Mouse (Mus musculus) midbrain, embryonic 13.5 days (tissue): ENCODE results near the gene Fbxl22. TPM values are rescaled to one million over a fixed set of nuclear protein-coding genes. Genes with fewer than 3 reads are reported as not detected.

ENCODE experiments used
- ATAC-seq: fragments of 200-750 bp; cut with Nextera tagmentation; 2 replicates; pipeline ENCODE4 v1.8.0; 2017; ENCODE audit warnings: mild to moderate bottlenecking, moderate TSS enrichment, moderate library complexity
- H3K27ac ChIP-seq: fragments of 300-500 bp; sonication (generic); 2 replicates; pipeline ENCODE4 v1.5.1; 2015; ENCODE audit warnings: inconsistent platforms, mild to moderate bottlenecking, moderate library complexity
- H3K27me3 ChIP-seq: fragments of 300-500 bp; sonication (generic); 2 replicates; pipeline ENCODE4 v1.6.1; 2015; ENCODE audit warnings: mild to moderate bottlenecking, inconsistent platforms
- H3K36me3 ChIP-seq: fragments of 300-500 bp; sonication (generic); 2 replicates; pipeline ENCODE4 v1.6.1; 2015; ENCODE audit warnings: mild to moderate bottlenecking, inconsistent platforms
- H3K4me1 ChIP-seq: fragments of 300-500 bp; sonication (generic); replicated peaks from 2 replicates; pipeline ENCODE4 v1.6.1; 2015; ENCODE audit warnings: inconsistent platforms
- H3K4me2 ChIP-seq: fragments of 300-500 bp; sonication (generic); replicated peaks from 2 replicates; pipeline ENCODE4 v1.6.1; 2015; ENCODE audit warnings: moderate library complexity, mild to moderate bottlenecking, inconsistent platforms
- H3K4me3 ChIP-seq: fragments of 300-500 bp; sonication (generic); replicated peaks from 2 replicates; pipeline ENCODE4 v1.5.1; 2015; ENCODE audit warnings: mild to moderate bottlenecking, inconsistent platforms
- H3K9ac ChIP-seq: fragments of 300-500 bp; sonication (generic); replicated peaks from 2 replicates; pipeline ENCODE4 v1.6.1; 2015; ENCODE audit warnings: mild to moderate bottlenecking, inconsistent platforms
- H3K9me3 ChIP-seq: fragments of 300-500 bp; sonication (generic); 2 replicates; pipeline ENCODE4 v1.6.1; 2016; ENCODE audit warnings: mild to moderate bottlenecking, inconsistent platforms
- WGBS: fragments of 180-500 bp; shearing (Covaris S2); methylation state at CpG from one replicate; pipeline ENCODE4 v1.1.7; 2015; 5-methylcytosine and 5-hydroxymethylcytosine counted together
- polyA plus RNA-seq: library from polyadenylated mRNA; unstranded; fragments of >200 nt; fragmentation: Nextera tagmentation; extraction: Ambion mirVana; gene quantifications from 2 replicates; pipeline ENCODE4 v1.2.1, GENCODE M21; 2015

Fbxl22 gene
- 1.7 and 2.2 TPM in 2 replicates for polyA plus RNA-seq

- no peak for ATAC-seq
- no peaks in the 10 kb centered on the region for H3K27me3 ChIP-seq
- no peak within 1 kb of the TSS for H3K9ac ChIP-seq
- H3K27ac ChIP-seq, result peak within 1 kb of the TSS; percentile 96; the same call in 1 of the 2 replicates
- WGBS, result 72% methylated on average over 17 of the region's 17 CpGs
- H3K36me3 ChIP-seq, result peaks cover 59% of the 10 kb centered on the region
- H3K4me1 ChIP-seq, result peaks cover 31% of the 10 kb centered on the region
- H3K9me3 ChIP-seq, result no peaks in the 10 kb centered on the region
- H3K4me3 ChIP-seq, result no peak within 1 kb of the TSS
- no peak within 1 kb of the TSS for H3K4me2 ChIP-seq
Observed at GRCm38 (mm10) chr9:66514256-66514770, at the start of gene Fbxl22. Gene Fbxl22 (minus strand): TSS chr9:66514593.

- no peak overlapping the region for H3K9ac ChIP-seq
- 88% methylated on average over 1 of the region's 1 CpGs for WGBS
Observed at GRCm38 (mm10) chr9:66562215-66562614, 47.8 kb upstream of the Fbxl22 start.

GRCm38 (mm10) chr9:66561496-66561895 lies 47.1 kb upstream of the Fbxl22 start:
- Histone ChIP-seq H3K36me3 (no peaks in the 10 kb centered on the region), H3K4me3 (no peak overlapping the region), H3K9me3 (no peaks in the 10 kb centered on the region), H3K4me2 (no peak overlapping the region), H3K4me1 (peaks cover 3% of the 10 kb centered on the region), H3K9ac (no peak overlapping the region), H3K27ac (no peak overlapping the region), H3K27me3 (no peaks in the 10 kb centered on the region)
- no peak for ATAC-seq
- WGBS, result 99% methylated on average over 2 of the region's 2 CpGs

More at GRCm38 (mm10) chr9:66562215-66562614, 47.8 kb upstream of the Fbxl22 start:
- no peaks in the 10 kb centered on the region for H3K27me3 ChIP-seq
- no peaks in the 10 kb centered on the region for H3K36me3 ChIP-seq
- no peak overlapping the region for H3K4me2 ChIP-seq
- peaks cover 3% of the 10 kb centered on the region for H3K4me1 ChIP-seq
- H3K4me3 ChIP-seq, result no peak overlapping the region
- ATAC-seq, result no peak
- H3K27ac ChIP-seq, result no peak overlapping the region
- H3K9me3 ChIP-seq, result no peaks in the 10 kb centered on the region

GRCm38 (mm10) chr9:66560728-66561127 lies 46.3 kb upstream of the Fbxl22 start:
- Histone ChIP-seq H3K4me2 (no peak overlapping the region), H3K27me3 (no peaks in the 10 kb centered on the region), H3K9ac (no peak overlapping the region), H3K4me3 (no peak overlapping the region), H3K4me1 (peaks cover 3% of the 10 kb centered on the region), H3K9me3 (no peaks in the 10 kb centered on the region), H3K27ac (peak overlapping the region; percentile 54), H3K36me3 (no peaks in the 10 kb centered on the region)
- WGBS, result 79% methylated on average over 1 of the region's 1 CpGs
- ATAC-seq, result no peak

DNA sequence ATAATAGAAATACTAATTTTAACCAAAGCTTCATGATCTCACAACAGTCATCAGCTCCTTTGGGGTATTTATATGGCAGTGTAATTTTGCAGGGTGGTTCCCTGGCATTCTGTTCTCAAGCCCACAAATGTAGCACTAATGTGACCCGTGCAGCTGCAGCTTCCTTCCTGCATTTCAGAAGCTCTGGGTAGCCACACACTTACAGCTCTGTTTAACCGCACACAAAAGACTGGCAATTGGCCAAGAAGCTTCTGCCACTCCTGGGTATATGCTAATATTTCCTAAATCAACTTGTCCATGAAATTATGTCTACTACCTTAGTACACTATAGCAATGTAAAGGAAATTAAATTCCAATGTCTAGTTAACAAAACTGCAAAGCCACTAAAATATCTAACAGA lies 45.9 kb upstream of the Fbxl22 start:
- 0 out of 2 replicates have a peak, but pooled peaks cover under 1% of the 10 kb centered on the region for H3K36me3 ChIP-seq
- no peak overlapping the region for H3K4me3 ChIP-seq
- 23% methylated on average over 2 of the region's 2 CpGs for WGBS
- H3K4me1 ChIP-seq, result peaks cover 3% of the 10 kb centered on the region
- no peak overlapping the region for H3K9ac ChIP-seq
- H3K9me3 ChIP-seq, result no peaks in the 10 kb centered on the region
- no peak overlapping the region for H3K4me2 ChIP-seq
- peak overlapping the region; percentile 69 for H3K27ac ChIP-seq
- ATAC-seq, result peak; percentile 69; the same call in 1 of the 2 replicates
- H3K27me3 ChIP-seq, result no peaks in the 10 kb centered on the region

DNA sequence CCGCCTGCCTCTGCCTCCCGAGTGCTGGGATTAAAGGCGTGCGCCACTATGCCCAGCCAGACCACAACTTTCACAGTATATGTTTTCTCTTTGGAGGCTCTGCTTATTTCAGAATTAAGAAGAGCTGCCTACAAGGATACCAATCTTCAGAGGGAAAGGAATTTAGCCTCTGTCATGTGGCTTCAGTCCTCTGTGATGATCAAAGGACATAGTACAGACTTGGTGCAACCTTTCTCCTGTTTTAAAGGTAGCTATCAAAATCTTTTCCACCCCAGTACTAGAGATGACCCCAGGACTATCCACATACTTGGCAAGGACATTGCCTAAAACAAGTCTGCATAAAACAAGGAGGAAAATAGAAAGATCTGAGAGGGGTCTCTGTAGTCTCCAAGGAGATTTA lies 44.6 kb upstream of the Fbxl22 start:
- no peak overlapping the region for H3K27ac ChIP-seq
- 98% methylated on average over 4 of the region's 4 CpGs for WGBS

DNA sequence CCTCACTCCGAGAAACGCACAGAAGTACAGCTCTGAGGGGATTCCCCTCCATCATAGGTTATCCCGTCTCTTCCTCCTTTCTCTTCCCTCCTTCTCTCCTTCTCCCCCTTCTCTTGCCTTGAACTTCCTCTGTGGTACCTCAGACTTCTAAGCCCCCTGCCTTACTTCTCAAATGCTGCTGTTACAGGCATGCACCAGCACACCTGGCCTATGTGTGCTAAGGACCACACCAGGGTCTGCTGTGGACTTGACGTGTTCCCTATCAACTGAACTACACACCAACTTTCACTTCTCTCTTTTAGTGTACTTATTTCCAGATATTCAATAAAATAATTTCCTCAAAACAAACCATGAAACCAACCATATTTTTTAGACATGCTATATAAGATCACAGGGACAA lies 28.4 kb upstream of the Fbxl22 start:
- ATAC-seq, result no peak
- H3K4me1 ChIP-seq, result no peaks in the 10 kb centered on the region
- H3K9ac ChIP-seq, result no peak overlapping the region
- no peak overlapping the region for H3K27ac ChIP-seq
- peaks cover 65% of the 10 kb centered on the region for H3K36me3 ChIP-seq
- no peak overlapping the region for H3K4me2 ChIP-seq
- no peaks in the 10 kb centered on the region for H3K9me3 ChIP-seq
- no peaks in the 10 kb centered on the region for H3K27me3 ChIP-seq
- no peak overlapping the region for H3K4me3 ChIP-seq
- 89% methylated on average over 4 of the region's 4 CpGs for WGBS

More for the DNA sequence above, 44.6 kb upstream of the Fbxl22 start:
- Histone ChIP-seq H3K4me1 (peaks cover 3% of the 10 kb centered on the region), H3K36me3 (peaks cover 11% of the 10 kb centered on the region), H3K9ac (no peak overlapping the region), H3K4me3 (no peak overlapping the region), H3K27me3 (no peaks in the 10 kb centered on the region), H3K4me2 (no peak overlapping the region), H3K9me3 (no peaks in the 10 kb centered on the region)
- ATAC-seq, result no peak

- Histone ChIP-seq H3K27ac (no peak overlapping the region), H3K4me1 (peaks cover 6% of the 10 kb centered on the region; the same call in 1 of the 2 replicates), H3K4me2 (no peak overlapping the region), H3K9ac (no peak overlapping the region), H3K9me3 (no peaks in the 10 kb centered on the region), H3K27me3 (no peaks in the 10 kb centered on the region), H3K36me3 (peaks cover 89% of the 10 kb centered on the region), H3K4me3 (no peak overlapping the region)
- ATAC-seq, result no peak
- 93% methylated on average over 3 of the region's 3 CpGs for WGBS
Observed at GRCm38 (mm10) chr9:66521595-66521994, 7.2 kb upstream of the Fbxl22 start.

- 97% methylated on average over 4 of the region's 4 CpGs for WGBS
- ATAC-seq, result no peak
- H3K36me3 ChIP-seq, result peaks cover 87% of the 10 kb centered on the region
- H3K4me1 ChIP-seq, result peaks cover 6% of the 10 kb centered on the region; the same call in 1 of the 2 replicates
- no peak overlapping the region for H3K27ac ChIP-seq
- H3K4me2 ChIP-seq, result no peak overlapping the region
- no peak overlapping the region for H3K4me3 ChIP-seq
- no peaks in the 10 kb centered on the region for H3K27me3 ChIP-seq
- no peaks in the 10 kb centered on the region for H3K9me3 ChIP-seq
- no peak overlapping the region for H3K9ac ChIP-seq
Observed at GRCm38 (mm10) chr9:66520299-66520698, 5.9 kb upstream of the Fbxl22 start.

DNA sequence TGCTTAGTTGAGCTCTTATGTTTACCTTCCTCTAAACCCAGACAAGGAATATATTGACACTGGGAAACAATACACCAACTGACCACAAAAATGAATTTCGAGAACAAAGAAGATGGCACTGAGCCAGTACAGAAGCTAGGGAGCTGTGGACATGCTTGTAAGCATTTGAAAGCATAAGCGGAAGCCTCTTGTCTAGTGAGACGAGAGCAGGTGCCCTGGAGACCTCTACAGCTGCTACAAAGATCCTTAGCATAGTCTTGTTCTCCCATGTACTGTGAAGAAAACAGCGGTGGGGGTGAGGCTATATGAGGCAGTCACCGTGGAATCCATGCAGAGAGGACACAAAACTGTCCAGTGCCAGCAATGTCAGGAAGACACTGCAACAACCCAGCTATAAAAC lies 4.5 kb upstream of the Fbxl22 start:
- Histone ChIP-seq H3K4me2 (no peak overlapping the region), H3K9ac (no peak overlapping the region), H3K36me3 (peaks cover 90% of the 10 kb centered on the region), H3K4me3 (no peak overlapping the region), H3K27me3 (no peaks in the 10 kb centered on the region), H3K9me3 (no peaks in the 10 kb centered on the region), H3K27ac (peak overlapping the region; percentile 22), H3K4me1 (peaks cover 9% of the 10 kb centered on the region; the same call in 1 of the 2 replicates)
- 43% methylated on average over 5 of the region's 5 CpGs for WGBS
- ATAC-seq, result peak; percentile 60; the same call in 1 of the 2 replicates

DNA sequence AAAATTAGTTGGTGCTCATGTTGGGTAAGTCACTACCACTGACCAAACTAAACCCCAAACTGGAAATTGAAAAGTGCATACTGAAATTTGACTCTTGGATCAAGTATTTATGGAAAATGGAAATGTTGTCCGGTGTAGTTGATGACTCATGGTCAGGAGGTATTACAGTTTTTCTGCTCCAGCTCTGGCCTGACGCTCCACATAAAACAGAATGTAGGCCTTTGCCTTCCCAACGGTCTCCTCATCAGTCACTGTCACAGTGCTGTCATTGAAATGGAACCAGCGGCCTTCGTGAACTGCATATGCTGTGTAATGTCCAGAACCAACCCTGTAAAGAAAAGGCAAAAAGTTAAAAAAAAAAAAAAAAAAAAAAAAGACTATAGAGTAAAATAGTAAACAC lies 3.9 kb upstream of the Fbxl22 start:
- ATAC-seq, result no peak
- Histone ChIP-seq H3K9ac (no peak overlapping the region), H3K4me2 (no peak overlapping the region), H3K36me3 (peaks cover 87% of the 10 kb centered on the region), H3K27me3 (no peaks in the 10 kb centered on the region), H3K9me3 (no peaks in the 10 kb centered on the region), H3K4me3 (no peak overlapping the region), H3K27ac (peak overlapping the region; percentile 22; the same call in 1 of the 2 replicates), H3K4me1 (peaks cover 10% of the 10 kb centered on the region; the same call in 1 of the 2 replicates)
- 93% methylated on average over 5 of the region's 5 CpGs for WGBS

DNA sequence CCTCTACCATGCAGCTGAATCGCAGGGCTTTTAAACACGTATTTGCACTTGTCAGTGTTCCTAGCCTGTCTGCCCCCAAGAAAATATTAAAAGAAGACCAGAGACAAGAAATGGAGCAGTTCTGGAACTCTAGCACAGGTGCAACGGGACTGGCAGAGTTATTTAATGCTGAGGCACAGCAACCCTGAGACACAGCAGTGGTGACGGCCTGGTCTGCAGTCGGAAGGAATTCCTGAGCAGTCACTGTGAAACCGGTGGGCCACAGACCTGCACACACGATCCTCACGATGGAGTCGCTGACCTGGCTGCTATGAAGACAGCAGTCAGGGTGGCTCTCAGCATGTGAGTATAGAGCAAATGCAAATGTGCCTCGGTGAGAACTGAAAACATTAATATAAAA lies 3.4 kb upstream of the Fbxl22 start:
- H3K36me3 ChIP-seq, result peaks cover 82% of the 10 kb centered on the region
- H3K4me2 ChIP-seq, result no peak overlapping the region
- ATAC-seq, result no peak
- WGBS, result 89% methylated on average over 10 of the region's 10 CpGs
- no peak overlapping the region for H3K4me3 ChIP-seq
- H3K4me1 ChIP-seq, result peaks cover 15% of the 10 kb centered on the region
- H3K9ac ChIP-seq, result no peak overlapping the region
- no peaks in the 10 kb centered on the region for H3K9me3 ChIP-seq
- H3K27ac ChIP-seq, result no peak overlapping the region
- no peaks in the 10 kb centered on the region for H3K27me3 ChIP-seq
